Mouse (Mus musculus) brain, embryonic 14.5 days (tissue): Measurements from ENCODE around the gene Rubcn.

ENCODE experiments used
- CTCF ChIP-seq: fragments of 200-500 bp; IDR thresholded peaks from 2 replicates; pipeline ENCODE4 v1.5.1; 2012; ENCODE audit warnings: inconsistent platforms, mild to moderate bottlenecking, moderate library complexity, borderline replicate concordance; ENCODE audit not compliant: insufficient read depth, insufficient read length; ENCODE audit errors: extremely low read depth
- POLR2A ChIP-seq: fragments of 200-500 bp; IDR thresholded peaks from 2 replicates; pipeline ENCODE4 v1.6.1; 2012; ENCODE audit warnings: mild to moderate bottlenecking, inconsistent platforms, borderline replicate concordance; ENCODE audit not compliant: poor library complexity, insufficient read depth, insufficient read length, severe bottlenecking; ENCODE audit errors: extremely low read depth

DNA sequence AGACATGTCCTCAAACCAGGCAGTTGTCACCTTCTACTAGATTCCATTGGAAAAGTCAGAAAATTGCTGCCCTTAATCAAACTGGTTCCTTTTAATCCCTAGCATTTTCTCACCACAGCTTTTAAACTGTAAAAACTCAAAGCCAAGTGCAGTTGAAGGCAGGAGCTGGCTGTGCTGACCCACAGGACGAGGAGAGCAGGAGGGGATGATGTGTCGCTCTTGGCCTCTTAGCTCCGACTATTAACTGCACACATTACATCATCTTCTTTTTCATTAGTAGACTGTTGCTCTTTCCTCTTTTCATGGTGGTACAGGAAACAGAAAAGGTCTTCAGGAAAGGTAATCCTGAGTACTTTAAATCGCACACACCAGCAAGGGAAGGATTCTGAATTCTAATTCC, 19.2 kb downstream of the Rubcn start:
- TF ChIP-seq POLR2A = no peak
- no peak for TF ChIP-seq CTCF
